Mouse (Mus musculus) hematopoietic stem cell, adult 5-6 weeks (primary cell): Measurements from ENCODE around the gene Cbx7. TPM values are rescaled to one million over a fixed set of nuclear protein-coding genes. Genes with fewer than 3 reads are reported as not detected.
"Not testable (repeated sequence)": the region's sequence is repeated elsewhere in the genome, so short reads cannot be mapped to it uniquely, and the experiment has no call there.

Source experiments
- ATAC-seq, 2 experiments: fragments of 125-278 bp in 1 of 2; replicated peaks in 1 of 2; 2 replicates each; pipeline ENCODE4 v1.8.0; 2016 to 2017; ENCODE audit warnings: inconsistent platforms in 2 of 2, mild to moderate bottlenecking in 2 of 2, moderate number of reproducible peaks in 2 of 2, low read depth in 1 of 2, moderate TSS enrichment in 1 of 2; ENCODE audit not compliant: low FRiP score in 2 of 2, poor library complexity in 2 of 2, severe bottlenecking in 2 of 2, insufficient read depth in 1 of 2, low TSS enrichment in 1 of 2
- total RNA-seq: library from RNA; stranded (forward); fragments of 172-1452, 232-1000 nt; gene quantifications from 2 replicates; pipeline ENCODE4 v1.2.3, GENCODE M21; 2017

Cbx7 gene
- total RNA-seq, 1 experiment from 2014 or later: 12.6 TPM

DNA sequence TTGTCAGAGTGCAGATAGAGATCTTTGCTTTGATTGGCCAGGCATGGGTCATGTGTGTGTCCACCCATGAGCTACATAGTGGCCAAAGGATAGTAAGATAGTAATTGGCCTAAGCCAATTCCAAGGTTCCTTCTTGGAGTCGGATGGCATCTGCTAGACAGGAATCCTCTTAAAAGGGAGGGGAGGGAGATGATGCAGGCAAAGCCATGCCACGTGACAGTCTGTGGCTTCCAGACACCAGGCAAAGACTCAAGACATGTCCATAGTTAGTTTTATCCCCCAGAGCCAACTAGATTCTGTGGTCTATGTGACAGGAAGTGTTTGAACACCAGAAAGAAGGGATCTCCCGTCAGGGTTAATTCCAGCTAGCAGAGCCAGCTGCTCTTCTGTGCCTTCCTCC, 12.5 kb downstream of the Cbx7 start:
- peak; percentile 9 to 54; a peak in 3 of 4 replicates for ATAC-seq

DNA sequence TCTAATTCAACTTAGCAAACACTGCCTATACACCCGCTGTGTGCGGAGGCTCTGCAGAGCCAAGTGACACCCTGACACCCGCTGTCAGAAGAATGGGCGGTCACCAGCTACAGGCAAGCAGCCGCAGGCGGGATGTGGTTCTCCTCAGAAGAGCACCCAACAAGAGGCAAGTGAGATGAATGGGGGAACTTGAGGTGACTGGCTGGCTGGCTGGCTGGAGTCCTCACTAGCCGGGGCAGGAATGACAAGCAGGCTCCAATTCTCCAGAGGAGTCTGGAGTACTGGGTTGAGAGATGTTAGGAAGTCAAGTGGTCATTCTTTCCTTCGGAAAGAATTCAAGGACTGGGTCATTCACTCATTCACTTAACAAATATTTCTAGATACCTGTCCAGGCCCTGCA, 14.4 kb downstream of the Cbx7 start:
- ATAC-seq: peak; percentile 67 to 75; a peak in 3 of 4 replicates

DNA sequence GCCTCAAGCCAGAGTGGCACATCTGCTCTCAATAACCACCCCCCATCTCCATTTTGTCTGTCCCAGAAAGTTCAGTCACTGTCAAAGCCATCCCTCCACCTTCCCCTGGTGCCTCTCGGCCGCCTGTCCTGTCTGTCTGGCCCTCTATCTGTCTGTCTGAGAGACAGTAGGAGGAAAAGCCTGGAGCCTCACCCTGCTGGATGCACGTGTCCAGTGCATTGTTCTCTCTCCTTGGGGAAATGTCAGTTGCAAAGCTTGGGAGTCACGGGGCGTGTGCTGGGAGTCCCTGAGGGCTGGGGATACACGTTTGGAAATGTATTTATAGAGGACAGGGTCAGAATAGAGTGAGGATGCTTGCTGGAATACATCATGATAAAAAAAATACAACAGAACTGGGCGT, 17.4 kb downstream of the Cbx7 start:
- no peak for ATAC-seq

DNA sequence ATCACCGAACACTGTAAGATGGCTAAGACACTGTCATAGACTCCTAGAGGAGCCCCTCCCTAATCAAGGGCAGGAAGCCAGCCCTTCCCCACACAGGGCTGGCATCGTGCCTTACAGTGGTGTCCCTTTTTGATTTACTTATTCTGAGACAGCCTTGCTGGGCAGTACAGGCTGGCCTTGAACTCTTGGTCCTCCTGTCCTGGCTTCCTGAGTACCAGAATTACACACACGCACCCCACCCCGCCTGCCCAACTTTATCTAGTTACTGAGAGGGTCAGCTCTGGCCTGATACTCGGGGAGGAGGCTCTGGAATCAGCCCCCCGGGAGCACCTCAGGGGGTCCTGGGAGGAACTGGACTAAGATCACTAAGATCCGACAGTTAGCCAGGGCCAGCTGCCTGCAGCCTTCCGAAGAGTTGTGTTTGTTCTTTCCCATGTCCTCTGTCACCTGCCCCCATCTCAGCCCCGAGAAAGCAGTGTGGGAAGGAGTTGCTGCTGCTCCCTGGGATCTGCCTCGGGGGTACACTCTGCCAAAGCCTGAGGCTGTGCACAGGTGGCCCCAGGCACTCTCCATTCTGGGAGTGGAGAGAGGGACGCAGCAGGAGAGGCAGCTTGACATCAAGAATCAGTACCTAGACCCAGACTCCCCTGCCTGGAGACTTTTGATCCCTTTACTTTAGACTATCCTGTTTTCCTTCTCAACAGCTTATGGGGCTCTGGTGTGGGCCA, 18.3 kb downstream of the Cbx7 start:
- no peak for ATAC-seq

DNA sequence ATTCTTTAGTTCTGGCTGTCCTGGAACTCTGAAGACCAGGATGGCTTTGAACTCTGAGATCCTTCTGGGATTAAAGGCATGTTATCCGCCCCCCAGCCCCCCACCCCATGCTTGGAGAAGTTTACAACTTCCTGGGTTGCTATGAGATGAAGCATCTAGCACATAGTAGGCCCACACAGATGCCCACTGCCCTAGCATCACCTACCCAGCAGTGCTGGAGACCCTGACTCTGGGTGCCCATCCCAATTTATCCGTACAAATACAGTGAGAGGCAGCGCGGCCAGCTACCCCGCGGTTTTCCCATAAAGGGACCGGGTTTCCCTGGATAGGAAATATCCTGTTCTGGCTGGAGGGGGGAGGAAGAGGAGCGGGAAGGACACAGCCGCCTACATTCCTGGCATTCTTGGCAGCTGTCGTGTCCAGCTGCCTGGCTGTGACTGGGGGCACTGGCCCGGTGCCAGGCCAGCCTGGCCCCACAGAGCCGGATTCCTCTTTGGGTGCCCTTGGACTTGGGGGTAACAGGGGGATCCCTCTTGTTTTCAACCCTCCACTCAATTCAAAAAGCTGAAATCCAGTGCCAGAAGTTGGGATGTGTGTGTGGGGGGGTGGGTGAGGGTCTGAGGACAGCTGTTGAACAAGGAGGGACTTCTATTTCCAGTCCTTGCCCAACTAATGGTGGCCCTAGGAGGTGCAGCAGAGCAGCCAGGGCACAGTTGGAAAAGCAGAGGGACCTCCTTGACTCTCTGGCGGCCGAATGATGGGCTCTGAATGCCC, 19.0 kb downstream of the Cbx7 start:
- no peak for ATAC-seq

DNA sequence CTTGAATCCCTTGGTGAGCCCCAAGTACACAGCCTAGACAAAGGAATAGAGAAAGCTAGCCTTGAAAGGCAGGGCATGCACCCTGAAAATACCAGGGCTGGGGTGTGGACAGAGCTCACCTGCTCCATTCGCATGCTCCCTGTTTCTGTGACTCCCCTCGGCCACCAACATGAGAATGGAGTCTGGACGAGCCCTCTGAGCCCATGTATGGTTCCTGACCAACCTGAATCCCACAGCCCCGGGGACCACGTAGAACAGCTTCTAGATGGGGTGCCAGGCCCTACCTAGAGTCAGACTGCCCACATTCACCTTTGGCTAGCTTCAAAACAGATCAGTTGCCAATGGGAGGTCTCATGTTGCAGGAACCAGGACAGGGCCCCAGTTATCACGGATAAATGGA, 19.7 kb downstream of the Cbx7 start:
- no peak for ATAC-seq

DNA sequence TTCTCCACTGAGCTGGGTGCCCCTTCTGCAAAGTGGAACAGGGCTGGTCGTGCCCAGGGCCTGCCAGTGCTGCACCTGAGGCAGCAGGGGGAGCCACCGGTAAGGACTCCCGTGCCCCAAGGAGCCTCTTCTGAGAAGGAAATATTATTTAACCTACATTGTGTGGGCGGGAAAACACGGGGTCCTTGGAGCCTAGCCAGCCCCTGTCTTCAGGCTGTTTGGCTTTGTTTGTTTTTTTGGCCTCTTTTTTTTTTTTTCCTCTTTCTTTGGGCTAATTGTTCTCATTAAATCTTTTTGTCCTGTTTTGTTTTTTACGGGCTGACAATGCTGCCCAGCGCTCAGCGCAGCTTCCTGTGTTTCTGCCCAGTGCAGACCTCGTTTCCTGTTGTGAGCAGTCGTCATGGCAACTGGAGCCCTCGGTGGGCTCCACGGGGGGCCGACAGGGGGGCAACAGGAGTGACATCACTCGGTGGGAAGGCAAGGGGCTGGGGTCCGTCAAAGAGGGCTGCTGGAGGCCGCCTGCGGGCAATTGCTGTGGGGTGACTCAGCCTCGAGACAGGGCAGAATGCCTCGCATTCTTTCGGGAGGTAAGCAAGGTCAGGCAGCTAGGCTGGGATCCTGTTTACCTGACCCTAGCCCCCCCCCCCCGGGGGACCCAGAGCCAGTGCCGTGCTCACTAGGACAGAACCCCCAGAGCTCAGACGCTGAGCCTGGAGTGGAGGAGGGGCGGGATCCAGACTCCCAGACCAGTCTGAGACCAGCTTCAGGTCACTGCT, 20.5 kb downstream of the Cbx7 start:
- peak; percentile 53 to 68 for ATAC-seq

DNA sequence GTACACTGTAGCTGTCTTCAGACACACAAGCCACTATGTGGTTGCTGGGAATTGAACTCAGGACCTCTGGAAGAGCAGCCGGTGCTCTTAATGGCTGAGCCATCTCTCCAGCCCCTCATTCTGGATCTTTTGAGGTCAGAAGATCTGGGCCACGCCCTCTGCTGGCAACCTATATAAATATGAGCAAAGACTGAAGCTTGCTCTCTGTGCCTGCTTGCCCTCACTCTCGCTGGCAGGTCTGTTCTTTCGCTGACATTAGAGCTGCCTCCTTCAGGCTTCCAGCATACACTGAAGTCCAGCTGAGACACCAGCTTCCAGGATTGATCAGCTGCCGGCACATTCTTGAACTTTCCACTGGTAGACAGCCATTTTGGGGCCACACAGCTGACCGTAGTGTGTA, 23.2 kb downstream of the Cbx7 start:
- ATAC-seq: no peak

DNA sequence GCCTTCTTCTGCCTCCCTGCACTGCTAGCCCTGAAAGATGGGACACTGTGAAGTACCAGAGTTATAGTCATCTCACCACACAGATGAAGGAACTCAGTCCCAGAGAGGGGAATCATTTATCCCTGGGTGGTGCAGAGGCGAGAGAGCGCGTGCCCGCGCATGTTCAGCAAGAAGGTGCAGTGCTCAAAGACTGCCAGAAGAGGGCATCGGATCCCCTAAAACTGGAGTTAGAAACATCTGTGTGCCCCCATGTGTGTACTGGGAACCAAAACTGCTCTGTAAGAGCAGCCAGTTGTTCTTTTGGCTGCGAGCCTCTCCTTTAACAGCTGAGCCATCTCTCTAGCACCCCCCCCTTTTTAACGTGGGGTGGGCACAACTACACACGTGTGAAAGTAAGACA, 24.1 kb downstream of the Cbx7 start:
- no peak for ATAC-seq

DNA sequence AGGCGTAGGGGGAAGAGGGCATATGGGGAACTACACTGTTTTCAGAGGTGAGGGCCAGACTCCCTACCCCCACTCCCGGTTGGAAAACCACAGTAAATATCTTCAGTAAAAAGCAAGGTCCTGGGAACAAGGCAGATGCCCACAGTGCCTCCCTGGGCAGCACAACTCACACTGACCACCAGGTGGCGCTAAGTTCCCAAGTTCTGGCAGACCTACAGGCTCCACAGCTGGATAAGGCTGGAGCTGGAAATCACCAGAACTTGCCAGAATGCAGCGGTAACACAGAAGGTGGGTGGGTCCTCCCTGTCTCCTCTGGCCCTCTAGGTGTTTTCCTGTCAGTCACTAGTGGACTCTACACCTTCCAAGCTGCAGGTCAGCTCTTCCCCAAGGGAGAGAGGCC, 24.9 kb downstream of the Cbx7 start:
- peak; percentile 75 to 80; a peak in 3 of 4 replicates for ATAC-seq

DNA sequence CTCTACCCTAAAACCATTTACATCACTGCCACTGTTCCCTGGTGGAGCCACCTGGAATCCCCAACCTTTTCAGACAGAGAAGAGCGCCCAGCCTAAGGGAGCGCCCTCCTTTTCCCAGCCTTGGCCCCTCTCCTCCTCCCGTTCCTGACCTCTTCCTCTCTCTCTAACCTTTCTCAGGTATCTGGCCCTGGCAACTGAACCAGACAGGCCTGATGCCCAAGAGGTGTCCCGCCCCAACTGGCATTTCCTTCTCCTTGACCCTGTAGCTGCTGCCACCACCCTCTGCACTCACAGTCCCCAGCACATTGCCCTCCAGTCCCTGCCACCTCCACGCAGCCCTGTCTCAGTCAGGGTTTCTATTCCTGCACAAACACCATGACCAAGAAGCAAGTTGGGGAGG, 26.0 kb downstream of the Cbx7 start:
- no peak for ATAC-seq

DNA sequence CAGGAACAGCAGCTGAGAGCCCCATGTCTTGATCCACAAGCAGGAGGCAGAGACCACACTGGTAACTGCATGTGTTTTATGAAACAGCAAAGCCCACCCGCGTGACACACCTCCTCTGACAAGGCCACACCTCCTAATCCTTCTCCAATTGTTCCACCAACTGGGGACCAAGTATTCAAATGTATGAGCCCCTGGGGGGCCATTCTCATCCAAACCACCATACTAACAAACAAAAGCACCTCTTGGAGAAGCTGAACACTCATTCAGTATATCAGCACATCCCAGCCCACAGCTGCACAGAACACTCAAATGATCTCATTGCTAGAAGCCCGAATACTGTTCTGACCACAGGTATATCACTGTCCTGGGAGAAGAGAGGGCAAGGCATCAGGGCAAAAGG, 27.3 kb downstream of the Cbx7 start:
- ATAC-seq: no peak

DNA sequence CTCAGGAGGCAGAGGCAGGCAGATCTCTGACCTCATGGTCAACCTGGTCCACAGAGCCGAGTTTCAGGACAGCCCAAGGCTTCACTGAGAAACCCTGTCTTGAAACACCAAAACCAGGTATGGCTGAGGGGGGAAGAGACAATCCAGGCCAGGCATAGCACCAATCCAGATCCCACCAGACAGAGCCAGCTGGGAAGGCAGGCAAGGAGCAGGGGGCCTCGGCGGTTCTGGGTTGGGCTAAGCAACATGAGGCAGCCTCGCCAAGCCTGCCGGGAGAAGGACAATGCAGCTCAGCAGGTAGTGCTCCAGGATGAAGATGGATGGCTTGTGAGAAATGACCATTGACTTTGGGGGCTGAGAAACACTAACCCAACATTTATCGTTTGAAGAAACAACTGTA, 28.4 kb downstream of the Cbx7 start:
- ATAC-seq: no peak

DNA sequence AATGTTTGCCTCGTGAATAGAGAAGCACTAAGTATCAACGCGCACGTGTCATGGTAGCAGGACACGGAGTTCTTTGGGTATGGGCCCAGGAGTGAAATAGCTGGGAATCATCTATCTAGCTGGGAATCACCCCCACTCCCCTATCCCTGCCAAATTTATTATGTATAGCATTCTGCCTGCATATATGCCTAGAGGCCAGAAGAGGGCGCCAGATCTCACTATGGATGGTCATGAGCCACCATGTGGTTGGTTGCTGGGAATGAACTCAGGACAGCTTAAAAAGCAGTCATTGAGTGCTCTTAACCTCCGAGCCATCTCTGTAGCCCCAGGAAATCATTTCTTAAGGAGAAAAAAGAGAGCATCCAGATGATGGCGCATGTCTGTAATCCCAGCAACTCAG, 30.0 kb downstream of the Cbx7 start:
- ATAC-seq: peak; percentile 29 to 71; a peak in 2 of 4 replicates

DNA sequence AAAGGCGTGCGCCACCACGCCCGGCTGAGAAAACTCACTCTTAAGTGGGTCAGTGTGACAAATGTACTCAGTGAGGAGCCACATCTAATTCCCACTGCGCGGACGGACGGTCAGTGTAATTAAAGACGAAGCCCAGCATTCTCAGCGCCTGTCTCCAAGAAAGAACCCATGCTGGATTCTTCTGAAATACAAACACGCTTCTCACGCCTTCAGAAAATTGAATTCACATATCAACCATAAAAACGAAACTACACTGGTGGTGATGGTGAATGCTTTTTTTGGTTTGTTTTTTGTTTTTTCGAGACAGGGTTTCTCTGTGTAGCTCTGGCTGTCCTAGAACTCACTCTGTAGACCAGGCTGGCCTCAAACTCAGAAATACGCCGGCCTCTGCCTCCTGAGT, 31.0 kb downstream of the Cbx7 start:
- ATAC-seq: no peak

DNA sequence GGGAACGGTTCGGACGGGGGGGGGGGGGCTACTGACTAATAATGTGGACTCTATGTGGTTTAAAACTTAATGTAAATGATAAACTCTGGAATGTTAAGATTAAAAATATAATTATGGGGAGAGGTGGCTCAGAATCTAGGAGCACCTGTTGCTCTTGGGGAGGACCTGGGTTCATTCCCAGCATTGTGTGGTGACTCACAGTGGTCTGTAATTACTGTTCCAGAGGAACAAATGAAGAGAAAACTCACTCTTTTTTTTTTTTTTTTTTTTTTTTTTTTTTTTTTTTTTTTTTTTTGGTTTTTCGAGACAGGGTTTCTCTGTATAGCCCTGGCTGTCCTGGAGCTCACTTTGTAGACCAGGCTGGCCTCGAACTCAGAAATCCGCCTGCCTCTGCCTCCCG, 31.4 kb downstream of the Cbx7 start:
- ATAC-seq: not testable (repeated sequence)

DNA sequence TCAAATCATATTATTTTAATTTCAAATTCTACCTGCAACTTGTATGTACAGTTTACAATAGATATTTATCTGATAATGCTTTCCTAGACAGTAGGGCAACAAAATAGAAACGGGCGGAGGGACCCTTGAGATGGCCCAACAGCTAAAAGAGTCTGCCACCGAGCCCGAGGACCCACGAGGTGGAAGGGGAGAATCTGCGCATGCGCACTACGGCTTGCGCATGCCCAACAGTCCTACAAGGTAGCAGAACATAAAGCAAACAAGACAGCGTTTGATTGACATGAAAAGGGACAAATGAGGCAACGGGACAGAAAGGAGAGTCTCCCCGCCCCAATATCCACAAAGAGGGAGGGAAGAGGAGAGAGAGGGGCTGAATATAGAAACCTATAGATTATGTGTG, 31.9 kb downstream of the Cbx7 start:
- no peak for ATAC-seq

DNA sequence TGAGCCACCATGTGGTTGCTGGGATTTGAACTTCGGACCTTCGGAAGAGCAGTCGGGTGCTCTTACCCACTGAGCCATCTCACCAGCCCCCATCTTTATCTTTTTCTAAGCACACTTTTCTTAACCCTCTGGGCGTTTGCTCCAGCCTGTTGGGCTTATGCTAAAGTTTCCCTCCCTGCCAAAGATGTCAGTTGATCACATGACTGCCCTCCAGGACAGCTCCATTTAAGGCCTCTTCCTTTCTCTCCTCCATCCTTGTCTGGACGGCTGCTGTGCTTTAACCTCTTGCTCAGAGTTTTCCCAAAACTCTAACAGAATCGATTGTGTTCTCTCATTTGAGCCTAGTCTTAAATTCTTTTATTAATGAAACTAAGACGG, 34.6 kb downstream of the Cbx7 start:
- ATAC-seq: no peak
